Mouse (Mus musculus): ENCODE results near the gene Capn5. TPM values are rescaled to one million over a fixed set of nuclear protein-coding genes. Genes with fewer than 3 reads are reported as not detected.

Gene Capn5
- polyA plus RNA-seq, 1 experiment from 2014 or later, result 14.9 TPM

DNA sequence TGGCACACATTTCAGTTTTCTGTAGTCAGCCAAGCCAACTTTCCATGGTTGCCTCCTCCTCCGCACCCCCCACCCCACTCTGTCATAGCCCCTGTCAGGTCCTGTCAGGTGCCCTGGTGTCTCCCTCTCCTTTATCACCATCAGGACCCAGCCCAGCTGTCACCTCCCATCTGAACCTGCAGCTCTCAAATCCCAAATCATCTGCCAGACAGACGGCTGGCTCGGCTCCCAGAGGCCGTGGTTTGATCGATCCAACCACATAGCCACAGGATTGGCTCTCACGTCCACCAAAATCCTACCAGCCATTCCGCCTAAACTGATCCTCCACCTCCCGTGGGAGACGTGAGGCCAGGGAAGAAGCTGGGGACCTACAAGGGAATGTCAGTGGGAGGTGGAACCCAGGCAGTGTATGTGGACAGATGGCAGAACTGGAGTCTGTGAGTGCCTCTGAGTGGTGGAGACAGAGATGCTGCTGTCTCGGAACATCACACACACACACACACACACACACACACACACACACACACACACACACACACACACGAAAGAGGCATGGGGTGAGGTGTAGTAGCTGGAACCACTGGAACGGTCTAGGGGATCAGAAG, 32.1 kb downstream of the Capn5 start:
- WGBS, result 86% methylated on average over 12 of the region's 12 CpGs
- no peaks in the 10 kb centered on the region for H3K27me3 ChIP-seq (replicated peaks)
- no peaks in the 10 kb centered on the region for H3K36me3 ChIP-seq

GRCm38 (mm10) chr7:98145402-98145801, 32.7 kb downstream of the Capn5 start, which contains the start of gene Omp:
Omp (minus strand) TSS chr7:98145502.
- Histone ChIP-seq H3K36me3 (no peaks in the 10 kb centered on the region), H3K9ac (no peak within 1 kb of the TSS), H3K4me1 (0 out of 2 replicates have a peak, but pooled peaks cover 3% of the 10 kb centered on the region), H3K4me3 (replicated peaks) (no peak within 1 kb of the TSS), H3K27ac (no peak within 1 kb of the TSS), H3K9me3 (no peaks in the 10 kb centered on the region), H3K27me3 (replicated peaks) (no peaks in the 10 kb centered on the region), H3K4me2 (no peak within 1 kb of the TSS)
- ATAC-seq (ENCODE audit: insufficient read depth, low FRiP score, low read depth), result no peak
- 89% methylated on average over 5 of the region's 5 CpGs for WGBS

More for the DNA sequence above, 32.1 kb downstream of the Capn5 start:
- no peak overlapping the region for H3K4me3 ChIP-seq (replicated peaks)
- no peaks in the 10 kb centered on the region for H3K4me1 ChIP-seq
- no peak overlapping the region for H3K9ac ChIP-seq
- ATAC-seq (ENCODE audit: insufficient read depth, low FRiP score, low read depth), result no peak
- no peak overlapping the region for H3K4me2 ChIP-seq
- no peaks in the 10 kb centered on the region for H3K9me3 ChIP-seq
- H3K27ac ChIP-seq, result no peak overlapping the region

DNA sequence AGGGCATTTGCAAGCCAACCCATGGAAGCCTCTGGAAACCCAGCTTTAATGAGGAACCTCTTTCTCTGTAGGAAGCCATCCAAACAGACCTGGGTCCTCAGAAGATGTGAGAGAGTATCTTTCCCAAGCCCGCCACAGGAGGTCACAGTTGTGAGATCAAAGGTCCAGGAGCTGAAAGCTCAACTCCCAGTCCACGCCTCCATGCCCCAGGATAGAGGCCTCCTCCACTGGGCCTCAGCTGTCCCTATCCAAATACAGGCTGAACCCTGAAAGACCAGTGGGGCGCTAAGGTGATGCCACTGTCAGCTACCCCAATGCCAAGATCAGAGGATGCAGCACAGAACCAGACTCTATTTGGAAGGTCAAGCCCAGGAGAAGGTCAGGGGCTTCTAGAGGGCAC, 35.4 kb downstream of the Capn5 start:
- no peaks in the 10 kb centered on the region for H3K9me3 ChIP-seq
- no peak overlapping the region for H3K9ac ChIP-seq
- H3K27me3 ChIP-seq (replicated peaks), result no peaks in the 10 kb centered on the region
- no peaks in the 10 kb centered on the region for H3K36me3 ChIP-seq
- no peak overlapping the region for H3K4me2 ChIP-seq
- no peak overlapping the region for H3K27ac ChIP-seq
- H3K4me1 ChIP-seq, result peaks cover 11% of the 10 kb centered on the region; the same call in 1 of the 2 replicates
- H3K4me3 ChIP-seq (replicated peaks), result no peak overlapping the region
- no peak for ATAC-seq (ENCODE audit: insufficient read depth, low FRiP score, low read depth)
- WGBS, result 73% methylated on average over 3 of the region's 3 CpGs

DNA sequence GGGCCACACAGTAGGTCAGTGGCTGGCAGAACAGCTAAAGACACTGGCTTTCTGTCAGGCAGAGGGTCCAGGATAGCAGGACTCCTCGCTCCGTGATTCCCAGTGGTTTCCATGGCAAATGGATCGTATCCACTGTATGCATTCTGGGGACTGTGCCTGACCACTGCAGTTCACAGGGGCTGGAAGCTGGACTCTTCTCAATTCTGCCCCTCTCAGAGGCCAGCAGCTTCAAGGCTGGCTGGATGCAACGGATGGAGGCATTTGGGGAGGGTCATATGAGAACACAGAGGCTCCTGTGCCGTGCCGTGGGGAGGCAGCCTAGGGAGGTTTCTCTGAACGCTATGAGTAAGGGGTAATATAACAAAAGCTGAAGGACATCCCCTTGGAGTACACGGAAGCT, 35.8 kb downstream of the Capn5 start:
- H3K4me3 ChIP-seq (replicated peaks), result no peak overlapping the region
- H3K9me3 ChIP-seq, result no peaks in the 10 kb centered on the region
- no peak overlapping the region for H3K9ac ChIP-seq
- H3K36me3 ChIP-seq, result no peaks in the 10 kb centered on the region
- 71% methylated on average over 8 of the region's 8 CpGs for WGBS
- no peak overlapping the region for H3K4me2 ChIP-seq
- no peaks in the 10 kb centered on the region for H3K27me3 ChIP-seq (replicated peaks)
- peaks cover 11% of the 10 kb centered on the region; the same call in 1 of the 2 replicates for H3K4me1 ChIP-seq
- ATAC-seq (ENCODE audit: insufficient read depth, low FRiP score, low read depth), result no peak
- no peak overlapping the region for H3K27ac ChIP-seq

GRCm38 (mm10) chr7:98141206-98141605, 36.9 kb downstream of the Capn5 start:
- 61% methylated on average over 3 of the region's 3 CpGs for WGBS
- Histone ChIP-seq H3K9me3 (no peaks in the 10 kb centered on the region), H3K27ac (no peak overlapping the region), H3K4me2 (no peak overlapping the region), H3K9ac (no peak overlapping the region), H3K4me1 (peaks cover 11% of the 10 kb centered on the region; the same call in 1 of the 2 replicates), H3K4me3 (replicated peaks) (no peak overlapping the region), H3K36me3 (no peaks in the 10 kb centered on the region), H3K27me3 (replicated peaks) (no peaks in the 10 kb centered on the region)
- peak; percentile 8; the same call in 1 of the 2 replicates for ATAC-seq (ENCODE audit: insufficient read depth, low FRiP score, low read depth)

DNA sequence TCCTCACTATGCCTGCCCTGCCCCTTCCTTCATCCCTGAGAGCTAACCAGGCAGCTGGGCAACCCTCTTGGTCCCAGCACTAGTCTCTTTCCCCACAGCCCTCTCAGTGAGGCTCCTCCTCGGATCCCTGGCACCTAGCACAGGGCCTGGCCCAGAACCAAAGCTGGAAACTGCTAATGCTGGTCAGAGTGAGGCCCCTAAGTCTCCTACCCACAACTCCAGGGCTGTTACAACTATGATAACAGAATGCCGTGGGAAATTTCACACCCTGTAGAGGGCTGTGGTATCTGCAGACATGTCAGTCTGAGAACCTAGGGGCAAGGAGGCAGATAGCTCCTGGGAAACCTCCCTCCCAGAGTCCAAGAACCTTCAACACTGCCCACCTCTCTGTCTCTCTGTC, 37.5 kb downstream of the Capn5 start:
- Histone ChIP-seq H3K9ac (no peak overlapping the region), H3K4me2 (no peak overlapping the region), H3K4me1 (peaks cover 11% of the 10 kb centered on the region; the same call in 1 of the 2 replicates), H3K9me3 (no peaks in the 10 kb centered on the region), H3K4me3 (replicated peaks) (no peak overlapping the region), H3K27me3 (replicated peaks) (no peaks in the 10 kb centered on the region), H3K27ac (no peak overlapping the region), H3K36me3 (no peaks in the 10 kb centered on the region)
- WGBS, result 25% methylated on average over 2 of the region's 2 CpGs
- peak; percentile 55 for ATAC-seq (ENCODE audit: insufficient read depth, low FRiP score, low read depth)

DNA sequence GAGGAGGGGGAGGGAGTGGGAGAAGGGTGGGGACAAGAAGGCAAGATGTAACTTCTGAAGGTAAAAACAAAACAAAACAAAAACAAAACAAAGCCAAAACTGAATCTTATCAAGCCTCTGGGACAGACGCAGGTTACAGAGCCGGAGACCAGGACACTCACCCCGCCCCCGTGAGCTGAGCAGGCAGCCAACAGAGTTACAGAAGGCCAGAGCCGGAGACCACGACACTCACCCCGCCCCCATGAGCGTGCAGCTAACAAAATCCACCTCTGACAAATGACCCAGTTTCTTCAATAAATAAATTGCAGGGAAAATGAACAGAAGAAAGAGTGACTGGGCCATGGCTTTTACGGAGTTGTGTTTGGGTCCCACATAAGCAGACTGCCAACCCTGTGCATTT, 38.9 kb downstream of the Capn5 start:
- H3K27me3 ChIP-seq (replicated peaks), result no peaks in the 10 kb centered on the region
- no peak overlapping the region for H3K27ac ChIP-seq
- 19% methylated on average over 9 of the region's 9 CpGs for WGBS
- H3K4me1 ChIP-seq, result peaks cover 11% of the 10 kb centered on the region; the same call in 1 of the 2 replicates
- no peak overlapping the region for H3K9ac ChIP-seq
- H3K9me3 ChIP-seq, result no peaks in the 10 kb centered on the region
- no peak overlapping the region for H3K4me2 ChIP-seq
- no peak for ATAC-seq (ENCODE audit: insufficient read depth, low FRiP score, low read depth)
- H3K36me3 ChIP-seq, result no peaks in the 10 kb centered on the region
- H3K4me3 ChIP-seq (replicated peaks), result no peak overlapping the region

- H3K9ac ChIP-seq, result no peak overlapping the region
- H3K27ac ChIP-seq, result no peak overlapping the region
- no peak overlapping the region for H3K4me2 ChIP-seq
- no peaks in the 10 kb centered on the region for H3K27me3 ChIP-seq (replicated peaks)
- no peak overlapping the region for H3K4me3 ChIP-seq (replicated peaks)
- no peaks in the 10 kb centered on the region for H3K36me3 ChIP-seq
- no peak for ATAC-seq (ENCODE audit: insufficient read depth, low FRiP score, low read depth)
- WGBS, result 41% methylated on average over 2 of the region's 2 CpGs
- H3K4me1 ChIP-seq, result peaks cover 11% of the 10 kb centered on the region; the same call in 1 of the 2 replicates
- no peaks in the 10 kb centered on the region for H3K9me3 ChIP-seq
These were observed 40.1 kb downstream of the Capn5 start for GRCm38 (mm10) chr7:98137995-98138394.

GRCm38 (mm10) chr7:98137583-98137982, 40.5 kb downstream of the Capn5 start:
- Histone ChIP-seq H3K4me1 (peaks cover 11% of the 10 kb centered on the region; the same call in 1 of the 2 replicates), H3K9me3 (no peaks in the 10 kb centered on the region), H3K4me3 (replicated peaks) (no peak overlapping the region), H3K36me3 (no peaks in the 10 kb centered on the region), H3K9ac (no peak overlapping the region), H3K27ac (no peak overlapping the region), H3K27me3 (replicated peaks) (no peaks in the 10 kb centered on the region), H3K4me2 (no peak overlapping the region)
- no peak for ATAC-seq (ENCODE audit: insufficient read depth, low FRiP score, low read depth)
- 46% methylated on average over 3 of the region's 3 CpGs for WGBS

- H3K4me1 ChIP-seq, result no peaks in the 10 kb centered on the region
- no peaks in the 10 kb centered on the region for H3K36me3 ChIP-seq
- no peak overlapping the region for H3K4me3 ChIP-seq (replicated peaks)
- no peak for ATAC-seq (ENCODE audit: insufficient read depth, low FRiP score, low read depth)
- no peak overlapping the region for H3K4me2 ChIP-seq
- H3K27ac ChIP-seq, result no peak overlapping the region
- no peaks in the 10 kb centered on the region for H3K27me3 ChIP-seq (replicated peaks)
- WGBS, result 91% methylated on average over 8 of the region's 8 CpGs
- no peaks in the 10 kb centered on the region for H3K9me3 ChIP-seq
- no peak overlapping the region for H3K9ac ChIP-seq
These were observed 46.3 kb downstream of the Capn5 start for GRCm38 (mm10) chr7:98131751-98132150.

DNA sequence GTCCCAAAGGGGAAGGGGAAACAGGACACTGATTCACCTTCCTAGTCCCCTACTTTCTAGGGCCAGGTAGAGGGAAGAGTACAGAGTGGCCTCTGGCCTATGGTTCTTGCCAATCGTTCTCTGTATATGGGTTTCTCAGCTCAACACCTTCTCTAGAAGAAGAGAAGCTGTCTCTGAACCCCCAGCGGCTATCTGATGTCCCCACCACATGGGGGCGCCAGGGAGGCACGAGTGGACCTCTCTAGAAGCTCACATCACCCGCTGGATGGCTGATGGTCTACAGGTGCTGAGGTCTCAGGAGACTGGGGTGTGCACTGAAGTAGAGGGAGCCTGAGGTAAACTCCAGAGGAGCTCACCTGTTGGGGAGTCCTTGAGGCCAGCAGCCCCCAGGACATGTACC, 52.6 kb downstream of the Capn5 start:
- Histone ChIP-seq H3K27ac (no peak overlapping the region), H3K4me3 (replicated peaks) (no peak overlapping the region), H3K36me3 (no peaks in the 10 kb centered on the region), H3K4me2 (no peak overlapping the region), H3K9ac (no peak overlapping the region), H3K9me3 (no peaks in the 10 kb centered on the region), H3K27me3 (replicated peaks) (no peaks in the 10 kb centered on the region), H3K4me1 (no peaks in the 10 kb centered on the region)
- 37% methylated on average over 5 of the region's 5 CpGs for WGBS
- no peak for ATAC-seq (ENCODE audit: insufficient read depth, low FRiP score, low read depth)

- H3K27me3 ChIP-seq (replicated peaks), result no peaks in the 10 kb centered on the region
- WGBS, result 34% methylated on average over 5 of the region's 5 CpGs
- ATAC-seq (ENCODE audit: insufficient read depth, low FRiP score, low read depth), result no peak
These were observed 53.4 kb downstream of the Capn5 start for GRCm38 (mm10) chr7:98124701-98125100.

More at GRCm38 (mm10) chr7:98124701-98125100, 53.4 kb downstream of the Capn5 start:
- H3K4me1 ChIP-seq, result no peaks in the 10 kb centered on the region
- H3K4me2 ChIP-seq, result no peak overlapping the region
- H3K9ac ChIP-seq, result no peak overlapping the region
- H3K27ac ChIP-seq, result no peak overlapping the region
- no peak overlapping the region for H3K4me3 ChIP-seq (replicated peaks)
- no peaks in the 10 kb centered on the region for H3K36me3 ChIP-seq
- no peaks in the 10 kb centered on the region for H3K9me3 ChIP-seq
